Mouse (Mus musculus) ES-Bruce4 (cell line): ENCODE data around the gene Ctrl. TPM values are rescaled to one million over a fixed set of nuclear protein-coding genes. Genes with fewer than 3 reads are reported as not detected.

Experiments used
- H3K27ac ChIP-seq: 2 replicates; pipeline ENCODE4 v1.5.1; 2012; ENCODE audit warnings: low read length, inconsistent platforms; ENCODE audit not compliant: insufficient read depth
- H3K27me3 ChIP-seq: 2 replicates; pipeline ENCODE4 v1.6.1; 2012; ENCODE audit warnings: mild to moderate bottlenecking, low read length, inconsistent platforms; ENCODE audit not compliant: control insufficient read depth, poor library complexity, insufficient read depth, severe bottlenecking
- H3K36me3 ChIP-seq: 2 replicates; pipeline ENCODE4 v1.6.1; 2012; ENCODE audit warnings: inconsistent platforms, mild to moderate bottlenecking, low read length, moderate library complexity; ENCODE audit not compliant: control insufficient read depth, poor library complexity, insufficient read depth, severe bottlenecking
- H3K4me1 ChIP-seq: one replicate; pipeline ENCODE4 v1.8.1; 2011; ENCODE audit warnings: low read length; ENCODE audit not compliant: control insufficient read depth, insufficient read depth
- H3K4me3 ChIP-seq: 2 replicates; pipeline ENCODE4 v1.5.1; 2011; ENCODE audit warnings: low read depth, mild to moderate bottlenecking, low read length
- H3K9ac ChIP-seq: 2 replicates; pipeline ENCODE4 v1.6.1; 2012; ENCODE audit warnings: low read depth, mild to moderate bottlenecking, inconsistent platforms; ENCODE audit not compliant: poor library complexity, severe bottlenecking
- H3K9me3 ChIP-seq: replicated peaks from 2 replicates; pipeline ENCODE4 v1.6.1; 2012; ENCODE audit warnings: mild to moderate bottlenecking, low read length, inconsistent platforms; ENCODE audit not compliant: control insufficient read depth, poor library complexity, insufficient read depth, severe bottlenecking
- CTCF ChIP-seq: IDR thresholded peaks from one replicate; pipeline ENCODE4 v1.8.1; 2011; ENCODE audit warnings: low read depth, low read length
- EP300 ChIP-seq: IDR thresholded peaks from 2 replicates; pipeline ENCODE4 v1.6.1; 2011; ENCODE audit warnings: low read depth, low read length; ENCODE audit not compliant: insufficient read depth
- POLR2A ChIP-seq: IDR thresholded peaks from one replicate; pipeline ENCODE4 v1.8.1; 2011; ENCODE audit warnings: low read length; ENCODE audit not compliant: insufficient read depth
- polyA plus RNA-seq: library from polyadenylated mRNA; stranded (reverse); fragments of >200 nt; gene quantifications from 2 replicates; pipeline ENCODE4 v1.2.4, GENCODE M21; 2011; ENCODE audit warnings: low read depth; ENCODE audit not compliant: missing spikeins, insufficient read depth, insufficient read length

The Ctrl gene
- polyA plus RNA-seq, 1 experiment, result 1.7 TPM

GRCm38 (mm10) chr8:105949350-105949749, 15.7 kb upstream of the Ctrl start:
- no peak for TF ChIP-seq EP300
- no peak for TF ChIP-seq POLR2A
- no peak for TF ChIP-seq CTCF
- H3K27me3 ChIP-seq, result no peaks in the 10 kb centered on the region
- peaks cover 94% of the 10 kb centered on the region for H3K36me3 ChIP-seq
- no peaks in the 10 kb centered on the region for H3K4me1 ChIP-seq
- H3K9ac ChIP-seq, result no peak overlapping the region
- no peak overlapping the region for H3K4me3 ChIP-seq
- no peaks in the 10 kb centered on the region for H3K9me3 ChIP-seq
- no peak overlapping the region for H3K27ac ChIP-seq

GRCm38 (mm10) chr8:105943321-105943739, 9.7 kb upstream of the Ctrl start, which contains the start of gene Lcat:
Gene Lcat (minus strand): TSS chr8:105943382.
- Histone ChIP-seq H3K4me1 (no peaks in the 10 kb centered on the region), H3K9me3 (no peaks in the 10 kb centered on the region), H3K4me3 (no peak within 1 kb of the TSS), H3K27ac (no peak within 1 kb of the TSS), H3K9ac (no peak within 1 kb of the TSS), H3K36me3 (peaks cover 49% of the 10 kb centered on the region), H3K27me3 (no peaks in the 10 kb centered on the region)
- TF ChIP-seq EP300, result no peak
- TF ChIP-seq POLR2A, result no peak
- TF ChIP-seq CTCF, result no peak

- Histone ChIP-seq H3K27ac (no peak overlapping the region), H3K9ac (no peak overlapping the region), H3K4me1 (no peaks in the 10 kb centered on the region), H3K27me3 (no peaks in the 10 kb centered on the region), H3K9me3 (no peaks in the 10 kb centered on the region), H3K4me3 (no peak overlapping the region), H3K36me3 (peaks cover 41% of the 10 kb centered on the region)
- TF ChIP-seq CTCF, result no peak
- no peak for TF ChIP-seq POLR2A
- no peak for TF ChIP-seq EP300
Observed at GRCm38 (mm10) chr8:105942542-105942941, 8.9 kb upstream of the Ctrl start.

GRCm38 (mm10) chr8:105942026-105942425, 8.4 kb upstream of the Ctrl start:
- Histone ChIP-seq H3K36me3 (peaks cover 37% of the 10 kb centered on the region), H3K27ac (no peak overlapping the region), H3K27me3 (no peaks in the 10 kb centered on the region), H3K4me3 (no peak overlapping the region), H3K4me1 (no peaks in the 10 kb centered on the region), H3K9me3 (no peaks in the 10 kb centered on the region), H3K9ac (no peak overlapping the region)
- TF ChIP-seq POLR2A (no peak), EP300 (no peak), CTCF (no peak)

- H3K4me3 ChIP-seq, result peak within 1 kb of the TSS; percentile 73
- no peak for TF ChIP-seq EP300
- no peak for TF ChIP-seq CTCF
- TF ChIP-seq POLR2A, result no peak
- H3K36me3 ChIP-seq, result peaks cover 2% of the 10 kb centered on the region
- H3K4me1 ChIP-seq, result no peaks in the 10 kb centered on the region
- no peaks in the 10 kb centered on the region for H3K9me3 ChIP-seq
- H3K27me3 ChIP-seq, result no peaks in the 10 kb centered on the region
- peak within 1 kb of the TSS; percentile 36 for H3K9ac ChIP-seq
- no peak within 1 kb of the TSS for H3K27ac ChIP-seq
Observed at GRCm38 (mm10) chr8:105938306-105938669, 4.6 kb upstream of the Ctrl start, which contains the start of gene Psmb10. Gene Psmb10 (minus strand): TSS chr8:105938444.

GRCm38 (mm10) chr8:105937496-105938305, 4.0 kb upstream of the Ctrl start:
- no peaks in the 10 kb centered on the region for H3K9me3 ChIP-seq
- peak overlapping the region; percentile 36 for H3K9ac ChIP-seq
- TF ChIP-seq CTCF (no peak), EP300 (no peak), POLR2A (no peak)
- no peak overlapping the region for H3K27ac ChIP-seq
- no peaks in the 10 kb centered on the region for H3K36me3 ChIP-seq
- no peaks in the 10 kb centered on the region for H3K27me3 ChIP-seq
- H3K4me3 ChIP-seq, result peak overlapping the region; percentile 73
- no peaks in the 10 kb centered on the region for H3K4me1 ChIP-seq
